Mouse (Mus musculus) ovary, postnatal 36 days (tissue): ENCODE data around the gene Ccnk.

Experiments used
- DNase-seq: peaks from one replicate; pipeline ENCODE4 v3.0.0; 2022; ENCODE audit warnings: low spot score, mixed read lengths

Gene Ccnk

DNA sequence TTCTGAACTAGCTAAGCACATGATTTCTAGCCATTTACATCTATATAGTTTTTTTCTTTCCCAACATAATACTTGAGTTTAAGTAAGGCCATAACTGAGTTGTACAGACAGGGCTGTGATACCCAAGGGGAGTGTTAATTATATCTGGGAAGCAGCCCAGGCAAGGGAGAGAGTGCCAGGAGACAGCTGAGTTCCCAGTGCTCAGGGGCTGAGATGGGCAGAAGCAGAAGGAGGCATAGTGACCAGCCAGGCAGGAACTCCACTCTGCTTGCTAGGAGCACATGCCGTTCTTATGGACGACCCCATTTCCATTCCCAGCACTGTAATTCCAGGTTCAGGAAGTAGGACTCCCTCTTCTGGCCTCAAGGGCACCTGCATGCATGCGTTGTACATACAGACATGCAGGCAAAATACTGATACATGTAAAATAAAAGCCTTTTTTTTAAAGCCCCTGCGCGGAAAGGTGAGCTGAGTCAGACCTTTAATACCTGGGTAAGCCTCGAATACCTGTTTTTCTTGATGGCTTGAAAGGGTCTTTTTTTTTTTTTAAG, 8.2 kb downstream of the Ccnk start:
- DNase-seq = no peak

GRCm38 (mm10) chr12:108193878-108194277, 14.5 kb downstream of the Ccnk start:
- DNase-seq = no peak

- no peak for DNase-seq
Observed at GRCm38 (mm10) chr12:108195761-108196160, 16.4 kb downstream of the Ccnk start.

DNA sequence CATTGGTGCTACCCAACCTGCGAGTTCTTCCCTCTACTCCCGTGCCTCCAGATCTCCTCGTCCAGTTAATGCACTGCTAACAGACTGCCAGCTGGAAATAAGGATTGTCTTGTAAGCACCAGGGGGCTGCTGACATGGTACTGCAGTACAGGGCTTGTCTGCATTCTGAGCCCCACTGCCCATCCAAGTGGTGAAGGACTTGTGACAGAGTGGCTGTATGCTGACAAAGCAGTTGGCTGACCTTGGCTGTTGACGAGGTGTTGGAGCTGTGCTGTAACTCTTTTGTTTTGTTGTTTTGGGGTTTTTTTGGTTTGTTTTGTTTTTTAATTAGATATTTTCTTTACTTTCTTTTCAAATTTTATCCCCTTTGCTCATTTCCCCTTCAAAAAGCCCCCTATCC, 19.1 kb downstream of the Ccnk start:
- DNase-seq = no peak

DNA sequence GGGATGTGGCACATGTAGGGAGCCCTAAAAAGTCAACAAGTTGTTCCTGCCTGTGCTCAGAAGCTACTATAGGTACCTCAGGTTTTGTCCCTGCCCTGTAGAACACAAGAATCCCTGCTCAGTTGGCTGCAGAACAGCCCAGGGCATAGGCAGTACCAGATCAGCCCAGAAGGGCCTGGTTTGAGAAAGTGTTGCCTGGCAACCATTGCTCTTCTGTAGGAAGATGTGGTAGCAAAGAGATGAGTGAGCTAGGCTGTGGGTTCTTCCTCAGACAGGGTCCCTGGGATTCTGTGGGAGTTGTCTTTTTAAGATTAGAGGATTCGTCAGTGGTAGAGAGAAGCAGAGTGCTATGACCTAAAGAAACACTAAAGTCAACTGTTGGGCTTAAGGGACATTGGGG, 20.7 kb downstream of the Ccnk start:
- DNase-seq = no peak

GRCm38 (mm10) chr12:108203895-108204294, 24.5 kb downstream of the Ccnk start:
- DNase-seq = no peak

DNA sequence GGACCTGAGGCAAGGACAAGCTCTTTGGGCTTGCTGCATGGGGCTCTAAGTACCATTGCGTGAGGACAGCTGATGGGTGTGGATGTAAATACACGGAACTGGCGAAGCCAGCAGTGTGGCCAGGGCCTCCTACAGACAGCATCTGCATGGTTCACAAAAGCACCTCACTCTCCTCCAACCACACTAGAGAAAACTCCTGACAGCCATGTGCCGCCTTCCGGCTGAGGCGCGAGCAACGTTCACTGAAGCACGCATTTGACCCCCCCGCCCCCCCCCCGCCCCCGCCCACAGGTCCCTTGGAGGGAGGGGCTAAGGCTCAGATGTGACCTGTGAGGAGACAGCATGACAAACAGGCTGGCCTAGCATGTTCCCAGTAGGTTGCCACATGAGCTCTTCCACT, 25.6 kb downstream of the Ccnk start:
- DNase-seq = no peak

DNA sequence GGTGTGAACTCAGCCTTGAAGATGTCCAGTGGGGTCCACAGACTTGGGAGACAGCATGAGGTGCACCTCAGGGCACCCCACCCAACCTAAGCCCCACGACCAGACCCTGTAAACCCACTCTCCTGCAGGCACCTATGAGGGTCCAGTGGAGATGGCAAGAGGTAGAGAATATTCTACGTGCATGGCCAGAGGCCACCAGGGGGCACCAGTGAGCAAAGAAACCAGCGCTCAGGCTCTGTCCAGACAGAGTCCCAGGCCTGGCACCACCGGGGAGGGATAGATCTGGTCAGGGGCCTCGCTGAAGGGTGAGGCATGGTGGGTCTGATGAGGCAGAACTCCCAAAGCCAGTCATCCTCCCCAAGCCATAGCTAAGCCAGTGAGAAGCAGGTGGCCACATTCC, 27.3 kb downstream of the Ccnk start:
- DNase-seq = peak; percentile 75

- DNase-seq = no peak
Observed at GRCm38 (mm10) chr12:108208216-108208615, 28.8 kb downstream of the Ccnk start.

DNA sequence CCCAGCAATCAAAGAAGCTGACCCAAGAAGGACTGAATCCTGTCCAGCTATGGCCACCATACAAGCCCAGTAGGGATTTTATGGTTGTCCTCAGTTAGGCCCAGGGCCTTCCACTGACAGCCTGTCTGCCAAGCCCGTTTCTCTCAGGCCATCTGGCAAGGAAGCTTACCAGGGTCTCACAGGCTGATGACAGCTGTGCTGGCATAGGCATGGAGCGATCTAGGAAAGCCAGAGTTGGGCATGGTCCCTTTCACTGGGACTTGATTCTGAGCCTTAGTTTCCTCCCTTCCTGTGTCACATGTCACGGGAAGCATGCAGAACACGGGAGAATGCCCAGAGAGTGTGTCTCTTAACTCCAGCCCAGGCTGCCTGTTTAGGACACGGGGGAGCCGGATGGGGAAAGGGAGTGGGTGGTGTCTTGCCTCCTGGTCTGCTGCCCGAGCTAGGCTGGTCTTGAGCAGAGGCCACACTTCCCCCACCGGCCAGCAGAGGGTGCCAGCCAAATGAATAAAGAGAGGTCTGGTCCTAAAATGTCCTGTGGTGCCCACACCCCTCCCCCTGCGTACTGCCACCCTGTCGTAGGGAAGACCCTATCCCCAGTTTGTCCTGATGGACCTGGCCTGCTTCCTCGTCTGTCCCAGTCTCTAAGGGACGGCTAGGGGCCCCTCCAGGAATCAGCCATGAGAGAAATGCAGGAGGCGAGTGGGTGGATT, 29.5 kb downstream of the Ccnk start:
- DNase-seq = peak; percentile 73

DNA sequence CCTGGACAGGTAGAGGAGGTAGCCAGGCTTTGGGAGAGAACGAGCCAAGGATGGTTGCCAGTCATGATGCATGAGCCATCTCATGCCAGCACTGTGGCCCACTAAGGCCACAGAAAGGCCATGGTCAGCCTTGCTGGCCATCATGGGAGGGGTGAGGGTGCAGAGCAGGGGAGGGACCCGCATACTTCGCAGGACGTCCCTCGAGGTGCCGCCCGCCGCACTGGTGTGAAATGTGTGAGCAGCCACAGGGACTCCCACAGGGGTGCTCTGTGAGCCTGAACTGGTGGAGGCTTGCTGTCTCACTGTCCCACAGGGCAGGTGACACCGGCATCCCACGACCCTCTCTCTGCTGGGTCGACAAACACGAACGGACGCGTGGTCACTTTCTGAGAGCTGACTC, 31.2 kb downstream of the Ccnk start:
- DNase-seq = no peak

DNA sequence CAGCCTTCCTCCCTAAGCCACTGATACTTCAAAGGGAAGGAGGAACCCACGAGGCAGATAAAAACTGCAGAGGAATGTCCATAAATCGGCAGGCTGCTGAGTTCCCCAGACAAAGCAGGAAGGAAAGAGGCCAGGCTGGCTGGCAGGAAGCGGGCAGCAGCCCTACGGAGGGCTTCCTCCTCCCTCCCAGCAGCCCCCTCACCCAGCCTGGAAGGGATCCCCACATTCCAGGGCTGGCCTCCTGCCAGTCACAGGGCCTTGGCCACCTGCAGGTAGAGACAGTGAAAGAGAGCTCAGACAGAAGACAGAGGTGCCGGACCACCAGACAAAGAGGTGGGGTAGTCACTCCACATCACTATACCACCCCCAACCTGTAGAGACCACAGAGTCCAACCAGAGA, 32.7 kb downstream of the Ccnk start:
- no peak for DNase-seq

GRCm38 (mm10) chr12:108212476-108212875, 33.1 kb downstream of the Ccnk start:
- no peak for DNase-seq

- DNase-seq = no peak
Observed at GRCm38 (mm10) chr12:108213090-108214041, 34.0 kb downstream of the Ccnk start.

GRCm38 (mm10) chr12:108215090-108215489, 35.7 kb downstream of the Ccnk start:
- DNase-seq = no peak

GRCm38 (mm10) chr12:108216611-108217370, 37.4 kb downstream of the Ccnk start:
- no peak for DNase-seq

DNA sequence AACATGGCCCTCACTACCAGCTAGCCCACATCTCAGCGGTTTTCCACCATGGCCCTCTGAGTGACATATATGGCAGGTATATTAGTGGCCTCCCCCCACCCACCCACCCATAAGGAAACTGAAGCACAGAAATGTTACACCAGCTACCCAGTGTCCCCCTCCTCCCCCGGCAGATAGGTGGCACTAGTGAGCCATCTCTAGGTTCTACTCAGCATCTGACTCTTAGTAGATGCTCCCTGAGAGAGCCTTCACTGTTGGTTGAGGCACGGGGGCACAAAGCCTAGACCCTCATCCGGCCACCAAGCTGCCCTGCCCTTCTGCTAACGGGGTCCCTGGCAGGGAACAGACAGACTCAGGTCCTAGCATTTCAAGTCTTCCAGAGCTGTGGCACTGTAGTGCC, 38.2 kb downstream of the Ccnk start:
- peak; percentile 42 for DNase-seq

DNA sequence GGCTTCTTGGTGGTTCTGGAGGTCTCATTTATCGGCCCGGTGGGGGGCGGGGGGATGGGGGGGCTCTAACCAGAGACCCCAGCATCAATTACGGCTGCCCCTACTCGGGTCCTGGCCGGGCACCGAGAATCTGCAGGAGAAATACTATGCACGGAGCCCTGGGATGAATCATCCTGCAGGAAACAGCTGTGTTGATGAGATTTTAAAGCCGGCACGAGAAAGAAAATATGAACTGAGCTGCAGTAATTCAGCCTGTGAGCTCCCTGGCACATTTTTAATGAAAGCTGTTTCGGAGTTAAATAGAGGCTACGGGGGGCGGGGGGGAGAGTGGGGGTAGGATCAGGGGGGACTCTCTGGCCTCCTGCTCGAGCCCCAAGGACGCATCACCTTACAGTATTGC, 39.8 kb downstream of the Ccnk start:
- no peak for DNase-seq

DNA sequence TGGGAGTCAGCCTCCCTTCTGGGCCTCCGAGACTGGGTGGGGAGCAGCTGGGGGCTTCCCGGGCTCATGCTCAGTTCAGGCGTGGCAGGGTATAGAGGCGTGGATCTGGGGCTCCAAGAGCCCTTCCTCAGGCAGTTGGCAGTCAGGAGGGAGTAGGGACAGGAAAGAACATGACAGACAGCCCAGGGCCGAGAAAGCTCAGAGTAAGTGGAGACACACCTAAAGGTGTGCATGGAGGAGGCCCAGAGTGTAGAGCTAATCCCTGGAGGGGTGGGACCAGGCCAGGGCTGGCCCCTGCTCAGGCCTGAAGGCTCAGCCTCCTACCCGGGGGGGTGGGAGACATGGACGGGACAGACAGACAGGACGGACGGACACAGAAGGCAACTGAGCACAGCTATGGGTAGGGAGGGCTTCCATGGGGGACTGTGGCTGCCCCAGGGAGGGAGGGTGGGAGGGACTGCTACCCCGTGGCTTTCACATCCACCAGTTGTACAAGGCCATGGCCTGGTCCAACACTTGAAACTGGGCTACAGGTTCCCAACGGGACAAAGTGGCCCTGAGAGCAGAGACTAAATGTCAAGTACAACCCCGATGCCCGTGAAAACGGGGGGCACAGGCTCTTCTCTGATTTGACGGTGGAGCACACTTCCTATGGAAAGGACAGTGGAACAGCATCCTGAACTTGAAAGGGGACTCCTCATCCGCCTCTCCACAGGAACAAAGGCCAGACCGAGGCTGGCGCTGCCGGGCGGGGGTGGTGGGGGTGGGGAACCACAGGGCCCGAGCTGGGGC, 40.6 kb downstream of the Ccnk start:
- no peak for DNase-seq

DNA sequence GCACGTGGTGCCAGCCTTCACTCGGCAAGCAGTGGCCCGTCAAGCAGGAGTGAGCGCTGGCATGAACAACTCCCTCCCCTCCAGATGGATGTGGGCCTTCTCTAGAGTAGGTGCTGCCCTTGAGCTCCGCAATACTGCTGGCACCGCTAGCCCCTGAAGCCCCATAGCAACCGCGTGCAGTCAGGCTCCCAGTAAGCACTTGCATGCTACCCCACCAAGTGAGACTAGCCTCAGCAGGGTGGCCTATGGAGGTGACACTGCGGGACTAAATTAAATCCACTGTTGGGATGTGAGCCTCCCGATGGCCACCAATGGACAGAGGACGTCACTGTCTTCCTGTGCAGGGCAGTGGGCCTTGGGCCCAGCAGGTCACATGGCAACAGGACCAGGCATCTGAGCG, 41.2 kb downstream of the Ccnk start:
- no peak for DNase-seq

DNA sequence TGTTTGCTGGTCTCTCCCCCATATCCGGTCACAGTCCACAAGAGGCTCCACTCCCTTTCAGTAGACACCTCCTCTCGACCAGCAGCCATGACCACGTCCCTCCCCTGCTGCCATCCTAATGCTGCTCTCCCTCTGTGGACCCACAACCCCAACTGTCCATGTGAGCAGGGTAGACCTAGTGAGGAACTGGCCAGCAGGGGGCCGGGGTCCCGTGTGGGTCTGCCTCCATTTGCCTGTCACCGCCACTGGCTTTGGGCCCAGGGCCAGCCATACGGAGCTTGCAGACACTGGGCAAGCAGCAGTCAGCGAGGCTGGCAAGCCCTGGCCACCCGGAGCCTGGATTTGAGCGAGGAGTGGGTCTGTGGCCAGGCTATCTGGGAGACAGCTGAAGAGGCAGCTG, 41.8 kb downstream of the Ccnk start:
- no peak for DNase-seq
